Mouse (Mus musculus) left cerebral cortex, postnatal 4 days (tissue): ENCODE data around the gene Stip1. TPM values are rescaled to one million over a fixed set of nuclear protein-coding genes. Genes with fewer than 3 reads are reported as not detected.
"Not testable (repeated sequence)": the region's sequence is repeated elsewhere in the genome, so short reads cannot be mapped to it uniquely, and the experiment has no call there.

Experiments used
- DNase-seq: peaks from one replicate; pipeline ENCODE4 v3.0.0-alpha.2; 2022
- intact Hi-C: fragments of 180-260 bp; cut with DNase I; formaldehyde crosslinking; loops from one replicate; pipeline ENCODE4 v1.15.1; 2025
- total RNA-seq, 2 experiments: library from RNA; stranded (reverse); gene quantifications; 2 replicates each; pipeline ENCODE4 v1.2.3; 2021

Gene Stip1
- total RNA-seq = 100 to 1,000 TPM; 127 to 130 TPM

DNA sequence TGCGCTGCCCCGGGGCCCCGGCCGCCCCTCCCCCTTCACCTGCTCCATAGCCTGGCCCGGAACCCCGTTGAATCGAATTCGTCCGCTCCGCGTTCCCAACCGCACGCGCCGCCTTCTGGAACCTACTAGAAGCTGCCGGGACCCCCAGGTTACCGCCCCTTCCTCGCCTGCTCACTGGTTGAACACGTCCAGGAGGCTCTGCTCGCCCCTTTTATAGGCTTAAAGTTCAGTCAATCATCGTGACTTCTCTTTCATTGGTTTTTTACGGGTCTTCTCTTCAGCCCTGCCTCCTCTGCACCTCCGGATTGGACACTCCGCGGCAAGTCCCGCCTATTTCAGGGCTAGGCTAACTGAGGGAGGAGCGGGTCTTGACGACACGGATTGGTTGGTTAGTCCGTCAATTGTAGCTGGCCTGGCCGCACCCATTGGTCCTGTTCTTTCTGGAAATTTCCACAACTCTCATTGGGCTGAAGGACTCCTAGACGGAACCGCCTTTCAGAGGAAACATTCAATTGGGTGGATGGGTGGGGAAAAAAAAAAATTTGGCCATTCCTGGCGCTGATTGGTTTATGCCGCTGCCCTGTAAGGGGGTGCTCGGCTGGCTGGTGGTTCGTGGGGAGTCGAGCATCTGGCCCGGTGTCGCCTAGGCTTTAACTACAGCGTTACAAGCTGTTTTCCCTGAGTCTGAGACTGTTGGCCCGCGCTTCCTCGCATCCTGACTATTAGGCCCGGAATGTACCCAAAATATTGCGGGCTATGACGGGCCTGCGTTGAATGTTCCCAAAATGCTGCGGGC lies at the start of gene Stip1:
TSS of gene Stip1 (minus strand) at position 127 of the 796 bp plus-strand sequence.
- DNase-seq = peak; percentile 99
- intact Hi-C loops = no loop called here

DNA sequence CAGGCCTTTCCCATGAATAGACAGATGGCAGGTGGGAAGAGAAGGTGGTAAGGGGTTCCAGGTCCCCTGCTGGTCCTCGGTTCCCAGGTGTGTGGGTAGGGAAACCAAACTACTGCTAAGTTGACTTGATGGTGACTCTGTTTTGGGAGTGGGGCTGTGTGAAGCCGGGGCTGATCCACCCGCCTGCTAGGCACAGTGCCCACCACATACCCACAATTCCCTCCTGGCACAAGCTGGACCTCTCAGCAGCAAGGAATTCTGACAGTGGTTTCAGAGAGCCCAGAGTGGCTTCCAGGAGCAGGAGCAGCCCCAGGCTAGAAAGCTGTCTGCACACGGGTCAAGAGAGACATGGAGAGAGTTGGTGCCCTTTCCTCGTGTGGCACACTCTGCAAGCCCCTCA lies 49.3 kb upstream of the Stip1 start:
- DNase-seq = no peak
- intact Hi-C loops = no loop called here

DNA sequence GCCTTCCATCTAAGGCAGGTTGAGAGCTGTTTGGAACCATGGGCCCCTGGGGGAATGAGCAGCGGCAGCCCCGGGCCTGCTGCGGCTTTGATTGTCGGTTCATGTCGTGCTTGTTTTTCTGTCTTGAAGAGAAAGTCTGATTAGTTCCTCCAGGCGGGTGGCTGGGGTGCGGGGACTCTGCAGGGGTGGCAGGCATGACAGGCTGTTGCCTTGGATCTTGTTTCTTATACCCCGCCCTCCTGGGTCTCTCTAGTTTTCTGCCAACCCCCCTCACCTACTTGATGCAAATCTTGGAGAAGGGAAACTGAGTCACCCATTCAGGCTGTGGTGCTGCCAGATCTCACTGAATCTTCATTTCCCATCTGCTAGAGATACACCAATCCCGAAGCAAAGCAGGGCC lies 48.8 kb upstream of the Stip1 start:
- DNase-seq = no peak
- intact Hi-C loops = no loop called here

DNA sequence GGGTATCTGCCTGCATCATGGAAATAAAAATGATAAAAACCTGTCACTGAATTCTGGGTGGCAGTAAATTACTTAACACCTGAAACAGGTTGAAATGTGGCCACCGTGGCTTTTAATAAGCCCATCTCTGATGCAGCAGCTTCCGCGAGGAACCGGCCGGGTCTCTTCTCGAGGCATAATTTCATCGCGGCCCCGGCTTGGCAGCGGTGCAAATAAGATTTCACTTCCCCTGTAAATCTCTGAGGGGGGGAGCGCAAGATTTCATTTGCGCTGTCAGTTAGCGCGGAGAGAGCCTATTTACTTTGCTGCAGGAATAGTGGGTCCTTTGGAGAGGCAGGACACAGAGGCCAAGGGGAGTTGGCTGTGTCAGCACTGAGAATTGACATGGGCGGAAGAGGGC lies 45.0 kb upstream of the Stip1 start:
- intact Hi-C loops = no loop called here
- DNase-seq = no peak

DNA sequence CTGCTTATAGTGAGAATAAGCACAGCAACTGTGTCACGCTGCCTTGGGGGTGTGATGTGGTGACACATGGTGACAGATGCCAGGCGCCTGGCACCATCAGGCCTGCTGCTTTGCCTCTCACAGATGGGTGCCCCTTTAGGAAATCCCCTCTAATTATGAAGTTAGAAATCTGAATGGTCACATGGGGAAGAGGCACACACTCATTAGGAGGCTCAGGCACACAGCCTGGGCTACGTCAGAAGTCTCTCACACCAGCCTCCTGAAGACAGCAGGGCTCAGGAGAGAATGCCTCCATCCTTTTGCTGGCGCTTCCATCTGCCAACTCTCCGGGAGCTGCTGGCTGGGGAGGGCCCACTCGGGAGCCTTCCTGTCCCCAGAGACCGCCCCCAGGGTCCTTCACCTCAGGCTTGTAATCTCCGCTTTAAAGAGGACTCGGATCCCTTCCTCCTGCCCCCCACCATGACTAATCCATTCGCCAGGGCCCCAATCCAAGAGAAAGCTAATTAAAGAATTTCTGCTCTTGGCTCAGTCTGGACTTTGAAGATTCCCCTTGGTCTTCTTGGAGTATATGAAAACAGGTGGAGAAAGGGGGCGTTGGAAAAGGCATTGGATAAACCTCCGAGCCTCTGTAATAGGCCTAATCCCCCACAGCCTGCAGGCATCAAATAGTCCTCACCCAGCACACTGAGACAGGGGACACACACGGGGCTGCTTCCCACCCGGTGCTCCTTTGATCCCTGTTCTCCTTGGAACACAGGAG lies 43.4 kb upstream of the Stip1 start:
- intact Hi-C loops = no loop called here
- peak; percentile 53 for DNase-seq

DNA sequence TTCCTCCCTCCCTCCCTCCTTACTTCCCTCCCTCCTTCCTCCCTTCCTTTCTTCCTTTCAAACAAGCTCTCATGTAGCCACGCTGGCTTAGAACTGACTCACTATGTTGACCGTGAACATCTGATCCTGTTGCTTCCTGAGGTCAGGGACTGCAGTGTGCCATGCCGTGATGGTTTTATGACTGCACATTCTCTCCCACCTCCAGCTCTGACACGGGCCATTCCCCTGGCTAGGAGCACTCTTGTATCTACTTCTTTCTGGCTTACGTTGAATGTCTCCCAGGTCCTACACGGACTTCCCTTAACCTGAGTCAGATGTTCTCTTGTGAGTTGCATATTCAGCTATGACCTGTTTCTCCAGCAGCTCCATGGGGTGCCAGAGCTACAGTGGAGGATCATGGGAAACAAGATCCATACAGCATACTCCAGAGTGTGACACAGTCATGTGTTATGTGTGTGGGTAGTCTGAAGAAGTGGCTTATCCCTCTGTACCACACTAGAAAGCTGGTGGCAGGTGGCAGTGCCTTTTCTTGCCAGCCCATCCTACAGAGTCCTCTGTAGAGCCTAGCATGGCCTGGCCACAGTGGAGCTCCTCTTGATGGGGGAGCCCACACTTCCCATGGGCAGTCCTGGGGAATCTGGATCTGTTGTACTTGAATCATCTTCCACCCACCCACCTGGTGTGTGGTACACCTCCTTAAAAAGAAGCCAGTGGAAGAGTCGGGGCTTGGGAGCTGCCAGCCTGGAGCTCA lies 41.9 kb upstream of the Stip1 start:
- intact Hi-C loops = no loop called here
- no peak for DNase-seq

DNA sequence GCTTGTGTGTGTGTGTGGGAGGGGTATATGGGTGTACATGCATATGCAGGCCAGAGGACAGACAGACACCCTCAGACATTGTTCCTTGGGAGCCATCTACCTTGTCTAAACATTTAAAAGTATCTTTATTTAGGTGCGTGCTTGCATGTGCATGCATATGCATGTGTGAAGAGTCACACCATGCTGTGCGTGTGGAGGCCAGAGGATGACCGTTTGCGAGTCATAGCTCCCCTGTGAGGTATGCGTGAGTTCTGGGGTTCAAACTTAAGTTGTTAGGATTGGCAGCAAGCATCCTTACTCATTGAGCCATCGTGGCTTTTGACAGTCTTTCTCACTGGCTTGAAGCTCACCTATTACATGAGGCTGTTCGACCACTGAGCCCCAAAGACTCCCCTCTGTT lies 38.5 kb upstream of the Stip1 start:
- intact Hi-C loops = no loop called here

DNA sequence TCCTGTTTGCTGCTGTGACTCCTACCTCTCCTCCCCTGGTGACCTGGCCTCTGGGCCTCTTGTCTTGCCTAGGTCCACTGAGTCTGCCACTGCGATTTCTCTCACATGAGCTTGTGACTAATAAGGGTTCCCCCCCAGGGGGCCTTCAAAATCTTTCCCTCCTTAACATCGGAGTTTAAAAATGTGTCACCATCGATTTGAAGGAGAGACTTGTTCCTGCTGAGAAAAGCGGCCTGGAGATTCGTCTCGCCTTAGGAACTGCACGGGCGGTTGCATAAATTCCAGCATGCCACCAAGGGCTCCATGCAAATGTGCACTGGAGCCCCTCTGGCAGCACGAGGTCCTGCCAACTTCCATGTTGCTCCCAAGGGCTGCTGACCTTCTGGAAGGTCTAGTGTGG lies 37.9 kb upstream of the Stip1 start:
- DNase-seq = no peak
- intact Hi-C loops = no loop called here

More for the DNA sequence above, 38.5 kb upstream of the Stip1 start:
- no peak for DNase-seq

DNA sequence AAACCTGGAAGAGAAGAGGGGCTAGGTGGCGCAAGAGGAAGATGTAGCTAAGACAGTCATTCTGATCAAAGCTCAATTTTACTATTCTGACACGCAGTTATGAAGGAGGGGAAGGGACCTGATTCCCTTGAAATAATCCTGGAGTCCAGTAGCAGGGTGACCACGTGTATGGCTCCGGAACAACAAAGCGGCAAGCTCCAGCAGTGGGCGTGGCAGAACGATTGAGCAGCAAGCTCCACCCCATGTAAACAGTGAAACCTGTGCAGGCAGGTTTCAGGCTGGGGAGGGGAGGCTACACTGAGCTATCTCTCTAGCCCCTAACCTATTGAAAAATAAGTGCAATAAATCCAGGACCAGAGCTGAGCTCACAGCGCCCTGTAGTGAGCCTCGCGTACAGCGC lies 35.6 kb upstream of the Stip1 start:
- intact Hi-C loops, DNase-seq: not testable (repeated sequence)

DNA sequence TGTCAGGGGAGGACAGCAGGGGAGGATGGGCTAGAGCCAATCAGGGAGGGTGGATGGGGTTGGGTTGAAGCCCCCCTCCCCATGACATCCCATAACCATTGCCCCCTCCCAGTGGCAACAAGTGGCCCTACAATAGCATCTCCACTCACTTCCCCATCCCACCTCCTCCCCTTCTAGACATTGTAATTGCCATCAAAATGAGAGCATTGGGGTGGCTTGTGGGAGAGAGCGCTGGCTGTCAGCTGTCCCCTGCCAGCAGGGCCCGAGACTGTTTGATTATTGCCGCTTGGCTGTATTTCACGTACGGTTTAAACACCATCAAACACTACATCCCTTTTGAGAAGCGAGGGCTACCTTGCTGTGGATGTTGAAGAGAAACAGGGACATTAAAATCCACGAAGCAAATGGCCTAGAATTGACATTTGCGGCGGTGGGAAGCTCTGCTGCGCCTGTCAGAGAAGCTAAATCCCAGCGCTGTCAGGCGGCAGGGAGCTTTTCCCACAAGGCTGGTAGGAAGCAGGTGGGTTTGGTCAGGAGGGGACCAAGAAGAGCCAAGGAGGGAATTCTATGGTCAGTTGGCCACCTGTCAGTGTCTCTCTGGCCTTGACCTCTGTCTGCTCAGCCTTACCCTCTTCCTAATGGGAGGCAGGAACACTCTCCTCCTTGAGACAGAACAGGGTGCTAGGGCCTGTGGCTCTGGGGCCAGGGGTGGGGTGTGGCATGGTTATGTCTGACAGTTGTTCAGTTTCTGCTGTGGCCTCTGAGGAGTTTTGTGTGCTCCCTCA lies 34.4 kb upstream of the Stip1 start:
- DNase-seq = no peak
- intact Hi-C loops = no loop called here

DNA sequence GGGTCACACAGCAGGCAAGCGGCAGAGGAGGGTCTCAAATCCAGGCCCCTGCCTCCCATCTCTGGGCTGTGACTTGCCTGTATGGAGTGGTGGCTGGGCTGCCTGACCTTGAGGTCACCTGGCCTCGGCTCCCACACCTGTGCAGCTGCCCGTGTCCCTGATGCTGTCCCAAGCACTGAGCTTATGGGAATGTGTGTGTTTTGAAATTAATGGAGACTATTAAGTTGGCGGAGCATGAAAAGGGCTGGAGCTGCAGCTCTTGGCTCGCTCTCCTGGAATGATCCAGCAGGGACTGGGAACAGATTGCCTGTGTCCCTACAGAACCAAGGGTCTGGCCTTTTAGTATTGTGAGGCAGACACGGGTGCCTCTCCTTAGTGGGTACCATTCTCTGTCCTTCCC lies 32.5 kb upstream of the Stip1 start:
- DNase-seq = no peak
- intact Hi-C loops = no loop called here

DNA sequence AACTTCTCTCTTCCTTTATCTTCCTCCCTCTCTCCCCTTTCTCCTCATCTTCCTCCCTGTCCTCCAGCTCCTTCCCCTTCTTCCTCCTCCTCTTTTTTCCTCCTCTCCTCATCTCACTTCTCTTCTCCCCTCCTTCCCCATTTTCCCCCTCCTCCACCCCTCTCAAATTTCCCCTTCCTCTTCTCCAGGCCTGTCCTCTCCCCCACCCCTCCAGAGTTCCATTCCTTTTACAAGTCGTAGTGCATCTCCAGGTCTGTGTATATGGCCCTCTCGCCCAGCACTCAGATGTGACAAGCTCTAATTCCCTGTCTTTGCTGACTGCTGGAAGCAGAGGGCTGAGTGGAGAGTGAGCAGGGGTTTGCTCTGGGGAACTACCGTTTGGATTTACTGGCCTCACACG lies 31.0 kb upstream of the Stip1 start:
- intact Hi-C loops = no loop called here
- DNase-seq = no peak

DNA sequence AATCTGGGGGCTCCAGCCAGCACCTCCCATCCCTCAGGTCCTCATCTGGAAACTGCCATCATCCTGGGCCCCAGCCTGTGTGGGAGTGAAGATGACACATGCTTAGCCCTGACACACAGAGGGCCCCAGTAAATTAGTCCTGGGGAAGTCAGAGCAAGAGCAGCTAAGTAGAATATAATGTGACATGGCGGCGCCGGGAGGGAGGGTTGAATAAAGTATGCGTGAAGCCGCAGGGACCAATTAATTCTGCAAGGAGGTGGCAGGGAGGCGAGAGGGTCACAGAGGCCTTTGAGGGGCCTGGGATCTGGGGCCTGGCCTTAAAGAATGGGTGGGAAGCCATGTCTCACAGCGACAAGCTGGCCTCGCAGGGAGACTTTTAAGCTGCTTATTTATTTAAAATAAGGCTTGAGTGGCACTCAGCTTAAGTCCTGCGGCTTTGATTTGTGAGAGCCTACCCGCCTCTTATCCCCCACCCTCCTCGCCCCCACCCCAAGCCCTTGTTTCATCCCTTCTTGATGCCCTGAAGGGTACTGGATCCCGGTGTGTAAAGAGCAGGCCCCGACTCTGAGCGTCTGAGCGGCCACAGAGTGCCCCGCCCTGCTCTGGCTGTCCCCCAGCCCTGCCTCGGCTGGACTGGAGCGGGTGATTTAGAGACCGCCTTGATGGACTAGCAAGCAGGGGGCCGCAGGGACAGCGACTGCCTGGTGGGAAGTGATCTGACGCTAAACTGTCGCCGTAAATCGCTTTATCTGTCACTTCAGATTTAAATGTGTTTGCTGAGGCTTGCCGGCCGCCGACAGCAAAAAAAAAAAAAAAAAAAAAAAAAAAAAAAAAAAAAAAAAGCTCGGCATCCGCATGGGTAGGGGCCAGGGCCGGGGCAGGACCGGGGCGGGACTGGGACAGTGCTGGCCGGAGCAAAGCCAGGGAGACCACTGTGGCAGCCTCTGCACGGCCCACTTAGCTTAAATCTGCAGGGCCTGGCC lies 30.3 kb upstream of the Stip1 start:
- intact Hi-C loops = loop anchor here (5.0 to 10.0 kb wide), 3 partner anchors 92 to 275 kb away; partner anchors contain the start of gene Mark2
- DNase-seq = no peak

DNA sequence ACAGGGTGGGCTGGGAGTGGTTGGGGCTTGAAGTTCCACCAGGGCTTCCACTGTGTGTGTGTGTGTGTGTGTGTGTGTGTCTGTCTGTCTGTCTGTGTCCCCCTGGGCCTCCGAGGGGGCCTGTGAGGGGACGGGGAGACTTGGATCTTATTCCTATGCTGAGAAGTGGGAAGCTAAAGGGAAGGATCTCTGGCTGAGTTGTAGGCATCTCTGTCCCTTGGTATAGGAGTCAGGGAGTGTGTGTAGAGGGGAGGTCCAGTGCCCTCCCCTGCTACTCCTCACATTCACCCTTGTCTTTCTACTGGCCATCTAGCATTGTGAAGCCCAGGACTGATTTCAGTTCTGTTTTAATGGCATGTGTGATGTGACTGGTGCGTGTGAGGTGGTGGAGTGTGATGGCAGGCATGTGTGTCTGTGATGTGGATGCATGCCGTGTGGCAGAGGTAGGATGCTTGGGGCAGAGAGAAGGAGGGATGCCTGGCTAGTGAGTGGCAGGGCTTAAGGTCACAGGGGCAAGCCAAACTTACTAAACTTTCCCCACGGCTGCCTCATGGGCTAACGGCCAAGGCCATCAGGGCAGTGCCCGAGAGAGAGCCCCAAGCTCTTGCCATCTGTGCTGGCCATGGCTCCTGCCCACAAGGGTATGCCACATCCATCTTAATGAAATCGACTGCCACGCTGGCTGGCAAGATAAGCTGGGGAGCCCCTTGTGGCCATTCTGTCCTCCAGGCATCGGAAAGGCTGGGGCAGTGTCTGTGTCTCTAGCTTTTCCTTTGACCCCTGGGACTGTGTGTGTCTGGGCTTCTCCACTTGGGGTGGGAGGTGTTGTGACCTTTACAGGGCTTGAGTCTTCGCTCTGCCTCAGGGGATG lies 29.1 kb upstream of the Stip1 start:
- intact Hi-C loops = loop anchor here (5.0 to 10.0 kb wide), 3 partner anchors 93 to 276 kb away; partner anchors contain the start of gene Mark2
- DNase-seq = peak; percentile 64

DNA sequence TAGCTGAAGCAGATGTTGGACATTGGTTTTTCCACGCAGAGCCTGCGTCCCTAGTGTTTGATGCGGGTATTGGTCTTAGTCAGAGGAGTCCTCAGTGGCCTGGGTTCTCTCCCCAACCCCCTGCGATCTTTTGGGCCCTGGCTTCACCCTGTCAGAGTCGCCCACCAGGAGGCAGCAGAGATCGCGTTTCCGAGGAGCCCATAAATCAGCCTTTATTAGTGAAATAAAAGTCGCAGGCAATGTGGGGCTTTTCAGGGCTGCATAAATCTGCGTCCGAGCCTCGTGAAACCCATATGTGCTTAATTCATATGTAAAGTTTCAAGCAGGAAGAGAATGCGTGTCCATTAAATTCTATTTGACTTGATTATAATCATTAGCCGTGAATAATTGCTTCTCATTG lies 28.4 kb upstream of the Stip1 start:
- DNase-seq = peak; percentile 86
- intact Hi-C loops = loop anchor here (5.0 to 10.0 kb wide), 3 partner anchors 94 to 277 kb away; partner anchors contain the start of gene Mark2

DNA sequence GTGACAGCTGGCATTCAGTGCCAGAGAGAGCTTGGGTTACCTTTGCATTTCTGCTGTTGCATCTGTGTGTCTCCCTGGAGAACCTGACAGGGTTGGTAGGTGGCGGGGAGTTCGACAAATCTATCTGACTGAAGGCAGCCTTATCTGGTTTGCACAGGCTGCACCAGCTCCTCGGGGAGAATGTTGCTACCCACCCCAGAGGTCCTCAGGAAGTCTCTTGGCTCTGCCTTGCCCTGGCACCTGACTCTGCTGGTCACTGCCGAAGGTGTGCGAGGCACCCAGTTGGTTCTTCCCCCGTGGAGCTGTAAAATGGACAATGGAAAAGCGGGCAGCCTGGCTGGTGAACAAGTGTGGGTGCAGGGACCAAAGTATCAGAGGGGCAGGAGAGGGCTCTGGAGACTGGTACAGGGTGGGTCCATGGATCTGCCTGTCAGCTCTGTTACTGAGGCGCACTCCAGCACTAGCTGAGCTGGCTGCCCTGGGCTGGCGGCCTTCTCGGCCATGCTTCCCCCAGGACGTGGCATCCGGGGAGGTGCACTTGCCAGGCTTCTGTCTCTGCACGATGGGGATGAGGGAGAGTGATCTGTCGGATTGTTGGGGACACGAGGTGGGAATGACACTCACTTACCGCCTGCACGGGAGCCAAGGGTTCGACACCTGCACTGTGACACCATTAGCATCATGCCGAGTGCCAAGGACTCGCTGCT lies 27.7 kb upstream of the Stip1 start:
- intact Hi-C loops = loop anchor here (5.0 to 10.0 kb wide), 3 partner anchors 95 to 277 kb away; partner anchors contain the start of gene Mark2
- no peak for DNase-seq

DNA sequence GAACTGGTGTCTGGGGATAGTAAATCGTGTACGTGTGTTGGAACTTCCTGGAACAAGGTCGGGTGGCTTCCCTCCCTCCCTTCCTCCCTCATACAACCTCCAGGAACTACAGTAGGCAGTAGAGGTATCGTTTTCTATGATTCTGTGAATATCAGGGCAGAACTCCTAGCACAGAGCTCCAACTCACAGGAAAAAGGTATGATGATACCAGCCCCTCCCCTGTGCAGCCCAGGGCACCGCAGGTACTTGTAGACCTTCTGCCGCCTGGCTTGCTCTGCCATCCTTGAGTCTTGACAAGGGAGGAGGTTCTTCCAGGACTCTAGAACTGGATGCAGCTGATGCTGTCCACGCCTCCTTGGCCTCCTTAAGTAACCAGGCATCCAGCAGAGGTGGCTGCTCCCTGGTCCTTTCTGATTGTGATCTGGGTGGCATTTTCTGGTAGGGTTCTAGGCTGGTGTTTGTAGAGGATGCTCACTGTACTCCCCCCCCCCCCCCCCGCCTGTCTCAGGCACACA lies 27.1 kb upstream of the Stip1 start:
- DNase-seq = no peak
- intact Hi-C loops = loop anchor here (5.0 to 10.0 kb wide), 3 partner anchors 95 to 278 kb away; partner anchors contain the start of gene Mark2
